Mouse (Mus musculus): Measurements from ENCODE around the gene Snx11.
A peak's percentile ranks its signal among the peaks of the same experiment; 100 is the strongest.
"Not testable (repeated sequence)": the region's sequence is repeated elsewhere in the genome, so short reads cannot be mapped to it uniquely, and the experiment has no call there.

Gene Snx11

DNA sequence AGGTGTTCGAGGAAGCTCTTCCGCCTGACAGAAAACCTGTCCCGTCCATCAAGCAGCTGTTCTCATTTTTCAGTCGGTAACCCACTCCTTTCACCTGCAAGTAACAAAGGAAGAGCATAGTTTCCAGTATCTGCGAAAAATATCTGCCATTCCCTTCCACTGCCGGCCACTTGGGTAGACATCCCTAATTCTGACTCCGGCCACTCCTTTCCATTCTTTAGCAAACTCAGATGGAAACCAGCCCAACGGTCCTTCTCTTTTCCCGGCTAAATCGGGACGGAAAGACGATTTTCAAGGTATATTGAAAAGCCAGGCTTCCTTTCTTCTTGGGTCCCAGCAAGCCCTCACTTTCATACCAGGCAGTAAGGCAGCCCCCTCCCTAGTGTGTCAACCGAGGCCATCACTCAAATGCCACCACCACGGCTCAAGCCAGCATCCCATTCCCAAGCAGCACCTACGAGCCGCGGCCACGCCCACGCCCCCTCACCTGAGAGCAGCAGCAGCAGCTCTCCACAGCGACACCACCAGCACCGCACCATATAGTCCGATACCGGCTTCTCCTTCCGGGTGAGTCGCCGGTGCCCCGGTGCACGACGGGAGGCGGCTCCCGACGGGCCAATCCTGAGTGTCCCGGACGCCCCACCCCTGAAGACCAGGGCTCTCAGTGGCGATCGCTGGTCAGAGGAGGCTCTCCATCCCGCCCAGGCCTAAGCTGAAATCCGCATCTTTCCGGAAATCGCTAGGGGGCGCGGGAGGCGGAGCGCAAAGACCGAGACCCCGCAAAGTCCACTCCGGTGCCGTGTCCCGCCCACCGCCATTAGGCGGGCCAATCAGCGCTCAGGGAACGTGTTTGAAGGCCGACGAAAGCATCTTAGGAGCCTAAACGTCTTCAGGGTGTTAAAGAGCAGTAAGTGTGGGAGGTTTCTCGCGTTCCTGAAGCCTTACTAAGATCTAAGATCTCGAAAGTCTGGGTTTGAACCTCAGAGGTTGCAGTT lies at the start of gene Snx11:
Gene Snx11 (minus strand): TSS at position 592 of the 995 bp plus-strand sequence.
- DNase-seq (ENCODE audit: low spot score in 2 of 2), result peak; percentile 99 to 100

DNA sequence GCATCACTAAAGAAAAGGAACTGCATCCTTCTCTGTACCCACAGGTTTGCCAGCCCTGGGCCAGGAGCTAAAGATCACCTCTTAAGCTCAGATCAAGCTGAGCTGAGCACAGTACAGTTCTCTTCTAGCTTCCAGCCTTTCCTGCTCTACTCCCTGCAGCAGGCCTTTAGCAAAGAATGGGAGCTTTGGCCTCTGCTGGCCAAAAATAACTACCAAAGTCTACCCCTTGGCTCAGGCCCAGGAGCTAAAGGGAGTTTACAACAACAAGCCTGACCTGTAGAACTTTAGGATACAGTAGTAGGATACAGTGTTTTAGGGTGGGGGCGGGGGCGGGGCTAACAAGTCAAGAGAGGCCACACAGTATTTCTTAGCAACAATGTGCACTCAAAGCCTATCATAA lies 49.1 kb upstream of the Snx11 start:
- DNase-seq (ENCODE audit: low spot score in 2 of 2), result no peak

DNA sequence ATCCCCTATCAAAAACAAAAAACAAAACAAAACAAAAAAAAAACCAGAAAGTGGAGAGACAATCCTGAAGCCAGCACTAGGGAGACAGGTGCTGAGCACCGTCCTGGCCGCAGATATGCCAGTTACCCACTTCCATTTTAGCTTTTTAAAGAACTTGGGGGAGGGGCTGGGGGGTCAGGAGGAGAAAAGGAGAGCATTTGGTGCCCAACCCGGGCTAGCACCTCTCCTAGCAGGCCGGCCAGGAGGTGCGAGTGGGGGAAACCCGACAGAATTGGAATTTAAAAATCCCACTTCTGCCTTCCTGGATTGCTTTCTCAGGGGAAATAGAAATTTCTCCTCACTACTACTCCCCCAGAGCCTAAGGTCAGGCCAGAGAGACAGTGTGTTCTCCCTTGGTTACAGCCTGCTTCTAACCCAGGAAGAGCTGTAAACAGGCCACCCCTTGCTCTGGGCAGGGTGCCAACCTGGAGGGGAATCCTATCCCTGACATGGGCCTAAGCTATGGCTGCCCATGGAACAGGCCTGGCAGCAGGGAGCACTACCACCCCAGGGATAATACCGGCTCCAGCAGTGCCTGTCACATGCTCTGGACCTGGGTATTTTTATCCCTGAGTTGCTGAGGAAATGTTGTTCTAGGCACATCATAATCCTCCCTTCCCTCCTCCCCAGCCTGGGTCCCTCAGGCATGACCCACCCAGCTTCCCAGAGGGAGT lies 47.6 kb upstream of the Snx11 start:
- no peak for DNase-seq (ENCODE audit: low spot score in 2 of 2)

DNA sequence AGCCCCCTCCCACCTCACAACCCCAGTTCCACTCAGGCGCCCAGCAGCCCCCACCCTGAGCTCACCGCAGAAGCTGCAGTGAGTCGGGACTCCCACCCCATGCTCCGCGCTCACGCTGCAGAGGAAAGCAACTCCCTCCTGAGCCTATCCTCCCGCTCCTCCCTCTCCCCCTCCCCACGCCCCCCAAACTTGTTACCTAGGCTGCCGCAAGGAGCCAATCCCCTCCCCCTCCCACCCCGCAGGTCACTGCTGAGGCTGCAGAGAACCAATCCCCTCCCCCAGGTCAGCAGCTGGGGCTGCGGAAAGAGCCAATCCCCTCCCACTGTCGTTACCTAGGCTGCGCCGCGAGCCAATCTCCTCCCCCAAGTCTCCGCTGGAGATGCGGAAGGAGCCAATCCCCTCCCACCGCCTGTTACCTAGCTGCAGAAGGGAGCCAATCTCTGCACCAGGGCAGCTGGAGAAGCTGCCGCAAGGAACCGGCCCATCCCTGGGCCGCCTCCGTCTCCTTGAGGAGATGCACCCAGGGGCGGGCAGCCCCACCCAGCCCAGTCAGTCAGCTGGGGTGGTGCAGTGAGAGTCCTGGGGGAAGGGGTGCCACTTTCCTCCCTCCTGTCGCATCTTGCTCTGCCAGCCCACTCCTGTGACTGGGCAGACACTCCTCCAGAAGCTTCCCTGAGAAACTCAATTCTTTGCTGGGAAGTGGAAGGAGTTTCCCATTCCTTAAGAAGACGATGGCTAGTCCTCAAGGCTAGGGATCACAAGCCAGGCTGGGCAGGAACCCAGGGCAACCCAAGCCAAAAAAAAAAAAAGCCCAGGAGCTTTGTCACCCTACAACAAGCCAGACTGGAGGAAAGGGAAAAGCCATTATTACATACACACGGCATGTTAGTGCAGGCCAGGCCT lies 46.8 kb upstream of the Snx11 start:
- DNase-seq (ENCODE audit: low spot score in 2 of 2), result peak; percentile 75 to 82

DNA sequence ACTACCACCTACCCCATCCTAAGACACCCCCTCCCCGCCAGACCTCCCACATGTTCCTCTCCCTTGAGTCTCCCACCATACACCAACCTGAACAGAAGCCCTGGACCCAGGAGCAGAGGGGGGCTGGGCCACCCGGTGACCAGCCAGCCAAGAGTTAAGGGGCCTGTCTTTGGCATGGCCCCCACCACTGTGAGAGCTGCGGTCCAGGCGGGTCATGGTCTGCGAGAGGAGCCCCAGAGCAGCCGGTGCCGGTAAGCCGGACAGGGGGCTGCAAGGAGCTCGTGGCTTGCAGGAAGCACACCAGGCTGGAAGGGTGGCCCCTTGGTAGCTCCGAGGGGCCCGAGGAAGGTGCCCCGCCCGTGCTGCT lies 46.1 kb upstream of the Snx11 start:
- no peak for DNase-seq (ENCODE audit: low spot score in 2 of 2)

DNA sequence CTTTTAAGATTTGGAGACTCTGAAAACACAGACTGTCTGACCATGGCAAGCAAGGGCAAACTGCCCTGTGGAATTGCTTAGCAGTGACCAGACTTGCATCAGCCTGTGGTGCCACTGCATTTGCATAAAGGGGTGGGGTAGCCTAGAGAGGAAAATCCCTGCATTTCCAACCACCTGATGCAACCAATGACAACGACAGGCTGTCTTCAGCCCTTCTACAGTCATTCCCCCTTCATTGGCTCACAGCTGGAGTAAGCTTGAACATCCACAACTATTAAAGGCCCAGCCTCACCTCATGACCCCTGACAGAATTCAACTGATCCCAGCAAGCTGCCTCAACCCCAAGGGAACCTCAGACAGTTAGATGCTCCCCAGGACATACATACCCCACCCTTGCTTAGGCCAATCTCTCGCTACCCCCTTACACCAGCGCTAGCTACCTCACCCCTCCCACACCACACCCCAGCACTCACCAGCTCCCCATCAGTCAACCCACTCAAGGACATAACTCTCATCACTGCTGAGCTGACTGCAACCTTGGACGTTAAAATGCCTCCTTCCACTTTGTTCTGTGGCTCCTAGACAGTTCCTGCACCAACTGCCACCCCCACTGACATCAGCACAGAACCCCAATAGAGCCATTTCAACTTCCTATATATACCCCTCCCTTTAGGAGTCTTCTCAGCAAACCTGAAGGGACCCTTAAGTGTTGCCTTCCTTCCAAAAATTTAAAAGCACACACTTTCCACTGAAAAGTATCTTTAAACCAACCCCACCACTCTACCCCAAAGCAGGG lies 45.5 kb upstream of the Snx11 start:
- peak in 1 of 2 experiments; percentile 48 for DNase-seq (ENCODE audit: low spot score in 2 of 2)

DNA sequence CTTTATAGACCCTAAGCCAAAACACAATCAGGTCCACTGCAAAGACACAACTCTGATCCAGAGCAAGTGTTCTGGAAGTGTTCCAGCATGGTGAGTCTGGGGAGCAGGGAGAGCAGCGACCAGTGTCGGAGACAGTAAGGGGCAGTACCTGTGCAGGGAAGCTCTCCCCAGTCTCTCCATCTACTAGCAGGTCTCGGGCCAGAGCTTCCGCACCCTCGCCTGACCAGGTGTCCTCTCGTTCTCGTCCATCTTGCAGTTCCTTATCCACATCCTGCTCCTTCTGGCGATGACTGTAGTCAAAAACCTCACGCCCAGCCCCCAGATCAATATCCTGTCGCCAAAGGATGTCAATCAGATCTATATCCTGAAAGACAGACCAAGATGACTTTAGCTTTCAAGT lies 44.6 kb upstream of the Snx11 start:
- DNase-seq (ENCODE audit: low spot score in 2 of 2), result no peak

DNA sequence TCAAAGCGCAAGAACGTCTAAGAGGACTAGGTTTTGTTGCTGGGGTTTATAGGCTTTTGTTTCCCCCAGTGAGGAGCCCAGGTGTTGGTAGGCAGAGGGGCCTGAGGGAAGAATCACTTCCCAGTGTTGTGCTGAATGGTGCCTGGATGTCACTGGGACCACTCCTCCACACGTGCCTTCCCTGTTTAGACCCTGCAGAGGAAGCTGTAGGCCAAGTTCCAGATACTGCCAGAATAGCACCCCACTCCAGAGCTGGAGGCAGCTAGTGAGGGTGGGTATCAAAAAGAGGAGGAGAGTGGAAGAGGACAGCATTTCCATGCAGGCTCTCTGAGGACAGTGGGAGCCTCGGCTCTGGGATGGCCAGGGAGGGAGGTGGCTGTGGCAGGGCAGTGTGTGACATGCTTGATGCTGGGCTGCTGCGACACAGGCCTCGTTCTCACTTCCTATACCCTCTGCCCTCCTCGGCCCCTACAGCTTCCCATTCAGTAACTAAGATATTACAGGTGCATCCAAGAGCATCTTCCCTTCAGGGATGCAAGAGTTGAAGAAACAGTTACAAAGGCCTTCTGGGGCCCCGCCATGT lies 40.9 kb upstream of the Snx11 start:
- no peak for DNase-seq (ENCODE audit: low spot score in 2 of 2)

DNA sequence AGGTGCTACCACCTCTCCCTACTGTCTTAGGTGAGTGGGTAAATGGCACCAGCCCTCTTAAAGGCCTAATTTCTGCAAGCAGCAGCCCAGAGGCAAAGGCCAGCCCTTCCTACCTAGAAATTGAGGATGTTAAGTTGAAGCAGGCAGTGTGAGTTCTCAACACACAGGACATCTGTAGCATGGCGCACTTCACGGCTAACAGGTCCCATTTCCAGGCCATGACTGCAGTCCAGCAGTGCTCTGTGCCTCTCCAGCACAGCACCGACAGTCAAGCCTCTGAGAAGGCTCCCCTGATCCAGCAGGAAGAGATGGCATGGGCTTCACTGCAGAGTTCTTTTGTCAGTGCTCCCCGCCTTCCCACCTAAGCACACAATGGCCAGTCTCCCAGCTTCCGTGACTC lies 39.6 kb upstream of the Snx11 start:
- DNase-seq (ENCODE audit: low spot score in 2 of 2), result no peak

DNA sequence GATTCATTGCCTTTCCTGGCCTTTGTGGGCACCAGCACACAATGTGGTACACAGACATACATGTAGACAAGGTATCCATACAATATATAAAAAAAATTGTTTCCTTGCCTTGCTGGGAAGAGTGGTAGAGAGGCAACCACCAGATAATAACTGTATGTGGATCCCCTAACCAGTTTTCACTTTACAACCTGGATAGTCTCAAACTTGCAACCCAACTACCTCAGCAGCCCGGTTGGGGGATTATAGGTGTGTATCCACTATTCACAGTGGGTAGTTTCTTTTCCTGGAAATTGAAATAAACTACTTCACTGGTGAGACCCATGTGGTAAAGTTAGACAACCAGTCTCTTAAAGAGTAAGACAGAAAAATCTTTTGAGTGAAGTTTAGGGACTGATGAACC lies 39.1 kb upstream of the Snx11 start:
- DNase-seq (ENCODE audit: low spot score in 2 of 2), result no peak

DNA sequence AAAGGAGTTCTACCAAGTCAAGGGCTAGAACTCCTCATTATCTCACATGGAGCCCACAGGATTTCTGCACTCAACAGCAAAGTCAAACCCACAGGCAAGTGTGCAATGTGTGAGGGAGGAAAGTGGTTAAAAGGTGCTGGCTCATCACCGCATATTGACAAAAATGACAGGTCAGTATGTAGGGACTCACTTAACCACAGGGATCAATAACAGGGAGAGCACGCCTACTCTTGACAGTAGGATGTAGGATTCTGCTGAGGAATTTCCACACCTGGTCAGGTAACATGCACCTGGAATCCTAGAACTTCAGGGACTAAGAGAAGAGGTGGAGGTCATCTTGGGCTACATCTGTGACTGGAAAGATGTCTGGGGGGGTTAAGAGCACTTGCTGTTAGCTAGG lies 38.5 kb upstream of the Snx11 start:
- no peak for DNase-seq (ENCODE audit: low spot score in 2 of 2)

DNA sequence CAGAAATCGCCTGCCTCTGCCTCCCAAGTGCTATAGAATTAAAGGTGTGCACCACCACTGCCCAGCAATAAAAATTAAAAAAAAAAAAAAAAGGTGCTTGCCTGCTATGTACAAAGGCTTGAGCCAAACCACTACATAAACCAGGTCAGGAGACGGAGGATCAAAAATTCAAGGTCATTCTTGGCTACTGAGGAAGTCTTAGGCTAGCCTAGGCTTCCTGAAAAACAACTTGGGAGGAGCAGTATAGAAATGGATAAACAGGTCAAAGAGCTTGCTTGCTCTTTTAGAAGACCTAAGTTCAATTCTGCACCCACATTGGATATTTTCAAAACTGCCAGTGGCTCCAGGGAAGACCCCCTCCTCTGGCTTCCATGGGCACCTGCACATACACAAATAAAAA lies 37.1 kb upstream of the Snx11 start:
- no peak for DNase-seq (ENCODE audit: low spot score in 2 of 2)

DNA sequence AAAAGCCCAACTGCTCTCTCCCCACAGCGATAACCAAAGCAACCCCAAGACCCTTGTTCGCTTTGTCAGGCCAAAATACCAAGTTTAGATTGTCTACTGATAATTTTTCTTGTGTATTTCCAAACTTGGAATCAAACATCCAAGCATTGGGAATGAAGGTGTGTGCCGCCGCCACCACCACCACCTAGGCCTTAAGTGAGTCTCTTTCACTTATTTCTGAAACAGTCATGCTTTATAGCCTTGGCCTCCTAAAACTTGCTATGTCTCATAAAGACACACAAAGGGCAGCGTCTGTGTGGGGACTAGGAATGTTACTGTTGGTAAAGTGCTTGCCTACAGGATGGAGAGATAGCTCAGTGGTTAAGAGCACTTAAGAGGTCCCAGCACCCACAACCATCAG lies 36.6 kb upstream of the Snx11 start:
- no peak for DNase-seq (ENCODE audit: low spot score in 2 of 2)

DNA sequence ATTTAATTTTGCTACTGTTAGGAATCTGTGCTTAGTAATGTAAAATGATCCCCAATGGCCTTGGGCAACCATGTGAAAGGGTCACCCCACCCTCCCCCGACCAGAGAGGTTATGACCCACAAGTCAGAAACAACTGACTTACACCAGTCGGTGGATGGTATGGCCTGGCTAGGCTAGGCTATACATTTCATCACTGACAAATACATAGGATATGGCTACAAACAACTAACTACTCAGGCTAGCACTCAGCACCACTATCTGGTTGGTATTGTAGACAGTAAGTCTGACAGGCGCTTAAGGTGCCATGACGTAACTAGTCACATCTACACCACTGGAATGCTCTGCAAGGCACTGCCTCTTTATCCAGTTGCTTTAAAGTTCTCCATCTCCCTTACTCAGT lies 36.1 kb upstream of the Snx11 start:
- DNase-seq (ENCODE audit: low spot score in 2 of 2), result no peak

DNA sequence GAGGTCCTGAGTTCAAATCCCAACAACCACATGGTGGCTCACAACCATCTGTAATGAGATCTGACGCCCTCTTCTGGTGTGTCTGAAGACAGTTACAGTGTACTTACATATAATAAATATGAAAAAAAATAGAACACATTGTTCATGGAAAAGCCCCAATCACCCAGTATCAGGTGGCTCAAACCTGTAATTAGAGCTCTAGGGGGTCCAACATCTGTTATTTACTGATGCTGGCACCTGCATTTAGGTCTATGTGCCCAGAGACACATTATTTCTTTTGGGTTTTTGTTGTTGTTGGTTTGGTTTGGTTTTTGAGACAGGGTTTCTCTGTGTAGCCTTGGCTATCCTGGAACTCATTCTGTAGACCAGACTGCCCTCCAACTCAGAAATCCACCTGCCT lies 33.8 kb upstream of the Snx11 start:
- DNase-seq (ENCODE audit: low spot score in 2 of 2), result not testable (repeated sequence)

DNA sequence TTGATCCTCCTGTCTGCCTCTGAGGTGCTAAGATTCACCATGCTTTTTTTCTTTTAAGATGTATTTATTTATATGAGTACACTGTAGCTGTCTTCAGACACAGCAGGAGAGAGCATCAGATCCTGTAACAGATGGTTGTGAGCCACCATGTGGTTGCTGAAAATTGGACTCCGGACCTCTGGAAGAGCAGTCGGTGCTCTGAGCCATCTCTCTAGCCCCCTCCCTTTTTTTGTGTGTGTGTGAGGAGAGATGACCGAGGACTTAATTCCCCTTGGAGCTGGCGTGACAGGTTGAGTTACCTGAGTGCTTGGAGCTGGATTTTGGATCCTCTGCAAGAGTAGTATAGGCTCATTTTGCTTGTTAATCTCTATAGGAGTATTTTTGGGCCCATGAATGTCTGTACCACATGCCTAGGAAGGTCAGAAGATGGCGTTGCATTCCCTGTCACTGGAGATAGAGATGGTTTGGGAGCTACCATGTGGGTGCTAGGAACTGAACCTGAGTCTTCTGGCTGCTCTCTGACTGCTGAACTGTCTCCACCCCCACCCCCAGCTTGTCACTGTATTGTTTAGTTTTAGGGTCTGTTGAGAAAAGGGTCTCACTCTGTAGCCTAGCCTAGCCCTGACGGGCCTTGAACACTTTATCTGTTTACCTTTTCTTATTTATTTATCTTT lies 32.3 kb upstream of the Snx11 start:
- no peak for DNase-seq (ENCODE audit: low spot score in 2 of 2)

DNA sequence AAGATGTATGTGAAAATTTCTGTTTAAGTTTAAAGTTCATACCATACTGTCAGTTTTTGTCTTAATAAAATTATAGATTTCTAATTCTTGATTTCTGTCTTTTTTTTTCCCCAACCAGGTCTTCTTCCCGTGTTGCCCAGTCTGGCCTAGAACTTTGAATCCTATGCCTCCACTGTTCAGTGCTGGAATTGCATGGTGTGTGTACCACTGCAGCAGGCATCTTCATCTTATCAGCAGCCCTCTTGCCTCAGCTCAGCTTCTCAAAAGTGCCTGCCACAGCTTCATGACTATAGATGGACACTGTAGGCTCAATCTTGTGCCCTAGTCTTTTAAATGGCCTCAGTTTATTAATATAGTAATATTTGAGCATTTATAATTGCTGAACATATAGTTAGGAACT lies 30.7 kb upstream of the Snx11 start:
- DNase-seq (ENCODE audit: low spot score in 2 of 2), result no peak

DNA sequence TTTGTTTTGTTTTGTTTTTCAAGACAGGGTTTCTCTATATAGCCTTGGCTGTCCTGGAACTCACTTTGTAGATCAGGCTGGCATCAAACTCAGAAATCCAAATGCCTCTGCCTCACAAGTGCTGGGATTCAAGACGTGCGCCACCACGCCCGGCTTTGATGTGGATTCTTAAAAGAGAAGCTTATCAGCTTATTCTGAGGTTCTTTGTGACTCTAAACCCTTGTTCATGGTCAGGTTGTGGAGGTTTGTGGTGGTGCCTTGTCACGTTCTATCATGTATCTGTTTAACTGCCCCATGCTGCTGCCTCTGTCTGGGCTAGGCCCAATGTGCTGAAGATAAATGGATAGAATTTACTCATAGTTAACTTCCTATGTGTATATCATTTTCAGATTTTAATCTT lies 28.2 kb upstream of the Snx11 start:
- DNase-seq (ENCODE audit: low spot score in 2 of 2), result no peak

DNA sequence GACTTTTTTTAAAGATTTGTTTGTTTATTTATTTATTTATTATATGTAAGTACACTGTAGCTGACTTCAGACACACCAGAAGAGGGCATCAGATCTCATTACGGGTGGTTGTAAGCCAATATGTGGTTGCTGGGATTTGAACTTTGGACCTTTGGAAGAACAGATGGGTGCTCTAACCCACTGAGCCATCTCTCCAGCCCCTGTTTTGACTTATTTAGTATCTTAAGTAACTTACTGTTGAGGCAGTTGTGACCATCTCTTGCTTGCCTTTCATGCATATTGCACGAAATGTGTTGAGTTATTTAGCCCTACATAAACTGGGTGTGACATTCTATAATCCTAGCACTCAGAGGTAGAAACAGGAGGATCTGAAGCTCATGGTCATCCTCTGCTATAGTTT lies 22.2 kb upstream of the Snx11 start:
- no peak for DNase-seq (ENCODE audit: low spot score in 2 of 2)

DNA sequence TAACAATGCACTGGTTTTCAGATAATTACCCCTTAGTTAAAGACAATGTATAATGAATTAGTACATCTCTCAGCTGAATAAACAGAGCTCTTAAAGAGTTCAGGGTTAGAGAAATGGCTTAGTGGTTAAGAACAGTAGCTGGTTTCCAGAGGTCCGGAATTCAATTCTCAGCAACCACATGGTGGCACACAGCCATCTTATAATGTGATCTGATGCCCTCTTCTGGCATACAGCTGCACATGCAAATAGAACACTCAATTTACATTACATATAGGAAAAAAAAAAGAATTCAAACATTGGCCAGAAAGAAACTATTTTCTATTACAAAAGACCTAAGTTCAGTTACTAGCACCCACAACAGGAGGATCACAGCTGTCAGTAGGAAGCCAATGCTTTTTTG lies 19.2 kb upstream of the Snx11 start:
- DNase-seq (ENCODE audit: low spot score in 2 of 2), result no peak

Data from natural killer cell, adult 2 months (primary cell).